Mouse (Mus musculus) common myeloid progenitor, adult 5-6 weeks (primary cell): Measurements from ENCODE around the gene Arid5b. TPM values are rescaled to one million over a fixed set of nuclear protein-coding genes. Genes with fewer than 3 reads are reported as not detected.

ENCODE experiments used
- ATAC-seq: replicated peaks from 2 replicates; pipeline ENCODE4 v1.8.0; 2016; ENCODE audit warnings: low read depth, mild to moderate bottlenecking, moderate TSS enrichment, inconsistent platforms; ENCODE audit not compliant: poor library complexity, severe bottlenecking
- total RNA-seq: library from RNA; stranded (forward); fragments of 200-1000, 187-1606 nt; gene quantifications from 2 replicates; pipeline ENCODE4 v1.2.3, GENCODE M21; 2017

Gene Arid5b
- total RNA-seq, 1 experiment from 2014 or later, result 7.0 TPM

DNA sequence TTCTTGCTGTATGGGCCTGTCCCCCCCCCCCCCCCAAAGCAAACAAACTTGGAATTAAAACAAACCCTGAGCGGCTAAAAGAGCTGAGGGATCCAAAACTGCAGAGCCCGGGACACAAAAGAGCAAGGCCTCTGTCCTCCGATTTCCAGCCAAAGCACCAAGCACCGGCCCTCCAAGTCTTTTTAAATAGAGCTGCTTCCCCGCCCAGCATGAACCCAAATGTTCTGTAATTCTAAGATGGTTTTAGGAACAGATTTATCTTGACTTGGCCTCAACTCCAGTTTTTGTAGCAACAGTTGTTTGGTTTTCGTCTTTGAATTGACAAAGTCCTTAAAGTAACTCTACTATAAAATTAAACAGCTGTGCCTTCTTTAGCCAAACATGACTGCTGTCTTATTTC is 130.8 kb downstream of the Arid5b start:
- no peak for ATAC-seq

DNA sequence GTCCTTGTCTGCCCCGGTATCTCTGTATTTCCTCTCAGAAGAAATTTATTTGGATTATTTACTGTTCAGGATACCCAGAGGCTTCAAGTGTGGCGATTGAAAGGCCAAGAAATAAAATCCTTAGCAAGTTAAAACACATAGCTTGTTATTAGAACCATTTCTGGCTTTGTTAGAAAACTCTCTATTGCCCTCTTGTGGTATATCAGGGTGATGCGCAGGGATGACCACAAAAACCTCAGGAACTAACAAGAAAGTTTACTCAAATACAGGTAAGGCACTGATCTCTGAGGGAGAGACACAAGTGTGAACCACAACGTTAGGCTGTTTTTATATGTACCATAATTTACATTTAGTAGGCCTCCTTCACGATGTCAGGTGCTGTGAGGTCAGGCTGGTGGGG is 131.7 kb downstream of the Arid5b start:
- ATAC-seq, result peak; percentile 82

DNA sequence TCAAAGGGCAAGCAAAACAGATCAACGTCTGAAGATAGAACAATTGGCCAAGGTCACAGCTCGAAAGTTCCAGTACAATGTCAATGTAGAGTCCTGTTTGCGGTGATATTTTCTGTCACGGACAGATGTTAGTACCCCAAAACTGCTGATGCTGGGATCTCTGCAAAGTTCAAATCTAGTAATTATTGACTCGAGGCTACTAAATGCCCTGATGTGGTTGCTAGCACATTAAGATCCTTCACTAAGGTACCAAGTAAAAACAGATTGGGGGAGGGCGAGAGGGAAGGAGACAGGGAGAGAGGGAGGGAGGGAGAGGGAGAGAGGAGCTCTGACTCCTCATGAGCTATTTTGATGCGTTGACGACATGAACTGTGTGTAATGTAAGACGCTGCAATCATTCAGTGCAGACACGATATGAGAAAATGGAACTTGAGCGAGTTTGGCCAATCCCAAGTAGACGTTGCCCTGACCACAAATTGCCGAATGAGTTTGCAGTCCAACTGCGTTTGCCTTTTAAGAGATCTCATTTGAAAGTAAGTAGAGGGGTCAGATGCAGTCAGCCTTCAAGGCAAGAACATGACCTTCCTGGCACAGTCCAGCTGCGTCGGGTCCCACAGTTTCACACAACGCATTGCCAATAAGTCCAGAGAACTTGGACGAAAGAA is 133.1 kb downstream of the Arid5b start:
- ATAC-seq, result no peak

DNA sequence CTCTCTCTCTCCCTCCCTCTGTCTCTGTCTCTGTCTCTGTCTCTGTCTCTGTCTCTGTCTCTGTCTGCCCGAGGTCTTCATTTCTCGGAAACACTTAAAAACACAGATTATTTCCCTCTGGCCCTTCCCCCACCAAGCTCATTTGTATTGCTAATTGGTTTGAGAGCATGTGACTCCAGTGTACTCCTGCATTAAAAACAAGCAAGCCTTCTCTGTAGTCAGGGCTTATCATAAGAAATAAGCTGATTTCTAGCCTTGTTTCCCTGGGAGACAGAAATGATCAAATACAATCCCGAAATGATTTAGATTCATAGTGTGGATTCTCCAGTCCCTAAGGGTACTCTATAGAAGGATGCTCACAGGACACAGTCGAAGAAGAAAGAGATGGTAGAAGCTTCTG is 136.0 kb downstream of the Arid5b start:
- ATAC-seq, result no peak

DNA sequence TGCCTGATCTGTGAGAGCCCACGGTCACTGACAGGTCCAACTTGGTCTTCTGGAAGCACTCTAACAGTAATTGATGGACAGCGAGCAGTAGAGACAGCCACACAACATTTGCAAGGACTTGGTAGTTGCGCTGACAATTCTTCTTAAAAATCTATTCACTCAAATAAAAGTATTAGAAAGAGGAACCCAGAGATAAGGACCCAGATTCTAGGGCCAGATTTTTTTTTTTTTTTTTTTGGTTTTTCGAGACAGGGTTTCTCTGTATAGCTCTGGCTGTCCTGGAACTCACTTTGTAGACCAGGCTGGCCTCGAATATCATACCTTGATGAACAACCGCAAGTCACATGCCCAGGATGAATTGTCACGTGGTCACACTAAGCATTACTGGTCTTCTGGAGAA is 137.0 kb downstream of the Arid5b start:
- no peak for ATAC-seq

DNA sequence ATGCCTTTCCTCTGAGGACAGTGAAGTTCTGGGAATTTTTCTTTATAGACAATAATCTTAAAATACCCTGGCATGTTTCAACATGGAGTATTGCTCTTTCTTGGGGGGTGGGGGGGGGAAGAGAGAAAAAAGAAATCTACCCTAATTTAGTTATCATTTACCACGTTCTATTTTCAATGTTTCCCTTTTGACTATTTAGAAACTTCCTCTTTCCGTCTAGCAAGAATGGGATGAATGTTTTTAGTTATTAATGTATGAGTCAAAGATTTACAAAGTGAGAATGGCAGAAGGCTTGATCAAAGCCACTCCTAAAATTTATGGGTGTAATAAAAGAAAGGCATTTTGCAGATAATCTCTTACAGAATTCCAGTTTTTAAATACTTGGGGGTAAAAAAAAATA is 137.7 kb downstream of the Arid5b start:
- no peak for ATAC-seq

DNA sequence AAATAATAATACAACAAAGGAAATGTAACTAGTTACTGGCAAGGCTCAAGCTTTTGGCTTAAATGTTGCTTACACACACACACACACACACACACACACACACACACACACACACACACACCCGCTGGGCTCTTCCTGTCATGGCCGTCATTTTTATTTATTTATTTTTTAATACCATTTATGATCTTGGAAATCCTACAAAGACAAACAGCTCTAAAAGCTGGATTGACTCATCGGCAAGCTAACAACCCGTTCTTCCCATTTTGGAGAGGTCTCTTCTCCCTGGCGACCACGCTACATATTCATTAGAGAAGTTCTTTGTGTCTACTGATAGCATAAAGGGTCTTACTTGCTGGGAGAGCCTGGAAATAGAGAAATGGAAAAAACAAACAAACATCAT is 138.2 kb downstream of the Arid5b start:
- no peak for ATAC-seq

DNA sequence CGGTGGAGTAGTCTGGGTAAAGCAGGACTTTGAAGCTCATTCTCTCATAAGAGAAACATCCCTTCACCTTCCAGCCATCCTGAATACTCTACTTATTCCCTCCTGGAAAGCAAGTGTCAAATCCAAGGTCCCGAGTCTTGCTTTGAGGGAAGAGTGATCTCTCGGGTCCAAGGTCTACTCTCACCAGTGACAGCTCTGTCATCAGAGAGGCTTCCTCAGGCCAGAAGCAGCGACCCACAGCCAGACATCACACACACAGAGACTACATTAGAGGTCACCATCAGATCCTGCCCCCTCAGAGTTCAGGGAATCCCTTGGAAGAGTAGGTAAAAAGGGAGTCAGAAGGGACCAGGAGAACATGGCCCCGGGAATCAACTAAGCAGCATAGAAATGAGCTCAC is 140.4 kb downstream of the Arid5b start:
- ATAC-seq, result no peak

DNA sequence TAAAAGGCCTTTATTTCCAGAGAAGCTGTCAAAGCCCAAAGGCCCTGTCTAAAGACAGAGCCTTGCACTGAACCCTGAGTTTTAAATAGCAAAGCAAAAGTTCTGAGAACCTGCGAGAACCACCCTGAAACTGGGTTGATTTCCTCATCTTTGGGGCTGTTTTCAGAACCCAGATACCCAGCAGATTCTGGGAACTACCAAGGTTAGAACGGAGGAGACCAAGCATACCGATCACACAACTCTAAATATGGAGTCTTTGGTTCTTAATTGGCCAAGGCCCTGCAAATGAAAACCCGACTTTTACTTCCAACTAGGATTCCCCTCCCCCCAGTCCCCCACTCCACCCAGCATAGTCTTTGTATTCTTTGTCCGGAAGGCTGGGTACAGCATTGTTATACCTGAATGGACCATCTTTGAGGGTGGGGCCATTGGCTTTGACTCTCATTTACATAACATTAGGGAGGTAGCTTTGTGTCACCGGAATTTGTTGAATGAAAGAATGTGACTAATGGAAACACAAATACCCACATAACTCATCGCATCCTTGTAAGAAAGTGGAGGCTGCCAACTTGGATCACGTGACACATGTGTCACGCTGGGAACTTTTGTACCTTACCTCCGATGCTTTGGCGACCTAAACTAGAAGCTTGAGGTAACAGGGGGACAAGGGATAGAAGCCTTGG is 141.2 kb downstream of the Arid5b start:
- ATAC-seq, result no peak

DNA sequence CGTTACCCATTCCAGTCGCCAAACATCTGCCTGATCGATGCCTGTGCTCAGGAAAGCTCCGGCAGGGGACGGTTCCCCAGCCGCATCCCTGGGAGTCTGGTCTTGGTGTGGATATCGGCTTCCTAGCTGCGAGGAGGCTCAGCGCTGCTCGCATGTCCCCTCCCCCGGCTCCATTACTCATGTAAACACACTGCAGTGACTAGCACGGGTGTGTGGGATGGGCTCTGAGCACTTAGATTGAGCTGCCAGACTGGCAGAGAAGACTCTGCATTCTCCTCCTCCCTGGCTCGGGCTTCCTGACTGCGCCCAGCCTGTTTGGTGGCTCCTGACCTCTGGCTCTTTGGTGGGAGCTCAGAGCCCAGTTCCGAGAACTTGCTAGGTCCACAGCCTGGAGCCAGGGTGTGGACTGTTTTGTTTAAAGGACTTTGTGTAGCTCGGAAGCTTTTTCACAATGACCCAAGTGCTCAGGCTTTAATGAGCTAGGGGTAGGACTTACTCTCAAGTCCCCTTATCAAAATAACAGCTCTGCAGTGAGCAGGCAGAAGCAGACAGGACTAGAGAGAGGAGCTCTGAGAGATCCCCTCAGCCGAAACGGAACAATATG is 142.0 kb downstream of the Arid5b start:
- peak; percentile 84 for ATAC-seq

DNA sequence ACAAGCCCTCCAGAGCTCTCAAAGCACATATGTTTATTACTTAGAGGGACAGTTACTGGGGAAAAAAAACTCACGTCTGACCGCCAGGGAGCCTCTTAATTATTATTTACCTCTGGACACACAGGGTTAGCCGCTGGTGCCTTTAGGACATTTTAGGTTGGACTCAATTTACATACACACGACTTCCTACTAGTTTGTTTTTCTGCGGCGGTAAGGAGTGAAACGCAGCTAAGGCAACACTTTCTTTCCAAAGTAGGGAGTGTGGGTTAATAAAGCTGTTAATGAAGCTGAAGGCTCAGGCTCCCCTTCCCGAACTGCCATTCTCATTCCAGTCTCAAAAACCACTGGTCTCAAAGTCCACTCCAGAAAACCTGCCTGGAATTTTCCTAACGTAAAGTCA is 142.5 kb downstream of the Arid5b start:
- peak; percentile 20; the same call in 1 of the 2 replicates for ATAC-seq

DNA sequence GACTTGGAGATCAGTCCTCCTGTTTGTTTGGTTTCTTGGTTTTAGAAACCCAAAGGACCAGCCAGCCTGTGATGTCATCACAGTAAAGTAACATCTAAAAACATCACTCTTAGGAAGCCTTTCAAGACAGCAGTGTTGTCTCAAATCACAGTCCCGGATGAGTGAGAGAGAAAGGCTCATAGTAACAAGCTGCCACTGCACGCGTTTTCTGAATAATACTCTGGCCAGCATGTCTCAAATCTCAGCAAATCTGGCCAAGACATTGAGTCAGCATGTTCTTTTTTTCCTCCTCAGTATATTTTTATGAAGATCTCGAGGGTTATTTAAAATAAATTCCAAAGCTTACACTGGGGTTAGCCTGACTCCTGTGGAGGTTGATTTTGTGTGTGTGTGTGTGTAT is 143.1 kb downstream of the Arid5b start:
- ATAC-seq, result no peak

DNA sequence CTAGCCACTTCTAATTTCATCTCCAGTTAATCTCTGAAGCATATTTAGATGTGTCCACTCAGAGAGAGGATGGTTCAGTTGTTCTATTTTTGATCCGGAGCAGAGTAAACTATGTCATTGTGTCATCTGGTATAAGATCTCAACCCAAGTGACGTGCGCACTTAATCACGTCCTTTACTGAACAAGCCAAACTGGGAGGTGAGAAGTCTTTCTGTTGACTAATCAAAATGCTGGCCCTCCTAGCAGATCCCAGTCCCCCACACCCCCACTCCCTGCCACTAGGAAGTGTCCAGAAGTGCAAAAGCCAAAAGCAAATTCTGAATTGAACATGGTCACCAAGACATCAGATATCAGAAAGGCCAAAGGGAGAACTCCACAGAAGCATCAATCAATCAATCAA is 144.0 kb downstream of the Arid5b start:
- ATAC-seq, result no peak

DNA sequence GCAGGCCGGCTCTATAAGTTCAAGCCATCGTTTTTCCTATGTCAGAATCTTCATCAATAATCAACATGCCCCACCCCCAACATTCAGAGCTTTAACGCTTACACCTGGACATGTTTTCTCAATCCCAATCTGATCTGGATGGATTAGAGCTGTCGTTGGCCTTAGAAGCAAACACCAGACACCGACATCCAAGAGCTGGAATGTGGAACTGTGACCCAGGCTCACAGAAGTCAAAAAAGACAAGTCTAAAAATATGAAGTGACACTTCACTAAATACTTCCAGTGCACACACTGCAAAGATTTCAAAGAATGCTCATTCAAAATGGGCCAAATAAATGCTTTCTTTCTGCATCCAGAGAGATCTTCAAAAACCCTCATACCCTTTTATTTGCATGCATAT is 144.5 kb downstream of the Arid5b start:
- ATAC-seq, result no peak

DNA sequence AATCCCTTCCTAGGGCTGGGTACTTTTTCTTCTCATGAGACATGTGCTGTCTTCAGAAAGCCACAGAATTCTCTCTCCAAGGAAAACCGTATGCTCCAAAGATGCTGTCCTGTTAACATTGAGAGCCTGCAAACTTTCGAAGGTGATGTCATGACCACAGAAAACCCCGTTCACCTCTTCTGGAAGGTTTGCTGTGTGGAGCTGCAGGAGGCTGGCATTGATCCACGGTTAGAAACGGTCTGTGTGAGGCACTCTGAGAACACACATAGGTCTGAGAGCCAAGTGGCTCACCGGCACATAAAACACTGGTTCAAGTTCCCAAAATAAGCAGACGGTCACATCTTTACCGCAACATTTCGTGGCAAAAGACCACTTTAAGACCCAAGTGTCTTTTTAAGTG is 145.9 kb downstream of the Arid5b start:
- ATAC-seq, result no peak

DNA sequence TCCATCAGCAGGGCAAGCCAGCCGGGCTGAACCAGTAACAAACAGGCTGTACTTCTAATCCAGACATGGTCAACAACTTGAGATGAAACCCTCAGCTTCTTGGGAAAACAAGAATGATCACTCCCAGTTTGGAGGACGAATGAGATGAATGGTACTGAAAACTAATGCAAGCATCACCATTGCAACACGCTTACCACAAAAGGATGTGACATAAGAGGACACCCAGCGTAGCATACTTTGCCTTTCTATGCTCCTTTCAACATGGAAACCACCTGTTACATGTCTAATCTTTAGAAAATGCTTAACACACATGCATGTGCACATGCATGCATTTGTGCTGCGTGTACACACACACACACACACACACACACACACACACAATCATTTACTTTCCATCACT is 146.4 kb downstream of the Arid5b start:
- peak; percentile 39; the same call in 1 of the 2 replicates for ATAC-seq

DNA sequence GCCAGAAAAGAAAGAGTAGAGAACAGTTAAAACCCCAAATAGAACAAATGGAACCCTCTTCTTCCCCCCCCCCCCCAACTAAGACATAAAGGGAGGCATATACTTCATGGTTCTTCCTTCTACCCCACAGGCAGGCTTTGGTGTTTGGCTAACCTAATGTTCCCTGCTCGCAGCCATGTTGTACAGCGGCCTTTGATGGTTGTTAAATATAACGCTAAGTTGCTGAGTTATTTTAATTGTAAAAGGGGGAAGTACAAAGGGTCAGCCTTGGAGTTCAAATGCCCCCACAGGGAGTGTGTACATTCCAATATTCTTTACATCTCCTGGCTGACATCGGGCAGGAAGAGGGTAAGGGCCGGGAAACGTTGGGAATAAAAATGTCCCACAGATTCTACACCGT is 148.9 kb downstream of the Arid5b start:
- no peak for ATAC-seq

DNA sequence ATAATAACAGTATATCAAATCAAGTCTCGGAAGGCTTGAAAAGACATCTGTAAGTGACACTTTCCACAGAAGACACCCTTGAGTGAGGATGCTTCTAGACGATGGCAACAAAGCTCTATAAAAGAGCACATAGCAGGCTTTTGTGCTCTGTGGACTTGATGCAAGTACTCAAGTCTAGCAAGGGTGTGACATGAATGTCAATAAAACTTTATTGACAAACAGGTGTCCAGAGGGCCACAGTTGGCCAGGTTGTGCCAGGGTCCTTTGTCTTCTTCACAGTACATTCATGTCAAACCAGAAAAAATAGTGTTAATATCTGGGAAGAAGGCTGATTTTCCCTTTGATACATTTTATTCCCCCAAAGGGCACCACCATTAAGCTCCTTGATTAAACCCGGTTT is 149.5 kb downstream of the Arid5b start:
- ATAC-seq, result no peak

DNA sequence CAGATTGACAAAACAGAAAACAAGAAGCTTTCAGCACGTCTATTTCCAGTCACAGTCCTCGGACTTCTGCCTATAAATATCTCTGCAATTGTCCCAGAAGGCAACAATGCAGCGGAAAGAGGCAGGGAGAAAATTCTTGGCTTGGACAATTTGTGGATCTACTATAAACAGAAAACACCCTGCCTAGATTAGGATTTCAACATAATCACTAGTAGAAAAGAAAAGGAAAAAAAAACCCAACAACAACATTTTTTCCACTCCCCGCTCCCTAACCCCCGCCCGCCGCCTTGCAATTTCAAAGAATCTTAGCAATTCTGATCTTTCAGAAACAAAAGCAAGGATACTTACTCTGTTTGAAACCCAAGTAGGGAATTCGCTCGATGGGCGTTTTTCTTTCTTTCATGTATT is 150.1 kb downstream of the Arid5b start:
- no peak for ATAC-seq

DNA sequence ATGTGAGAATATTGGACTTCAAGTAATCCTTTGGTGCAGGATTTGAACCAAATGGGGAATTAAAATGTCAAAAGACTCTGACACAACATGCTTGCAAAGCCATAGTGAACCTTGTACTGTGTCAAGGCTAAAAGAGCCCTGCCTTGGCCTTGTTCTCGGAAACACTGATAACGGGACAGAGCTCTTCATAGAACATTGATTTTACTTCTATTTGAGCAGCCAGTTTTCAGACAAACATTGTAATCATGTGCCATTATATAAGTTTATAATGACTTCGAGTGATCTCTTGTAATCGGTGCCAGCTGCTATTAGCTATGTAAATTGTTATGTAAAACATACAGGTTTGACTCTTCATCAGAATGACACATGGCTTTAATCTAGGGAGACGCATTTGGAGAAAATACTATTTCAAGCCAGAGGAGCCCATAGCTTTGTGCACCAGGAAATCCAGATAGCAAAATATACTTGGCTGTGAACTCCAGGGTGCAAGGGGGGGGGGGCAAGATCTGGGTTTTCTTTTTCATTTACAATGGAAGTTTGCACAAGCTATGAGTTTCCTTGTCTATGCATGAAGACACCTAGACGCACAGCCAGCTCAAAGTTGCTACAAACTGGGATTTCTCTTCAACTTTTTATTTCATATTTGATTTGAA is 150.8 kb downstream of the Arid5b start:
- no peak for ATAC-seq

DNA sequence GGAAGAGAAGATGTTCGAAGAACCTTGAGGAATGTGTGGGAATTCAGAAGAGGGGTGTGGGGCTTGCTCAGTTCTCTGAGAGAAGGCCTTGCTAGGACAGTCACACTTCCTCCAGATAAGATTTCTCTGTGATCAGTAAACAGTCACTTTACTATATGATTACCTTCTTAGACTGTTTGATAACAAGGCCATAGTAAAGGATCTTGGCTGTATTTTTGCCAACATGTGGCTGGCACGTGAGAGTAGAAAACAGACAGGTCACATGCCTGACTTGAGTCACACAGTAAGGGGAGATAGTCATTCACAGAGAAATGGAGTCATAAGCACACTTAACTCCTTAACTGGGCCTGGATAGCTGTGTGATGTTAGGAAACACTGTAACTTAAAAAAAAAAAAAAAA is 151.4 kb downstream of the Arid5b start:
- no peak for ATAC-seq
